Mouse (Mus musculus) midbrain, embryonic 12.5 days (tissue): ENCODE data around the gene Serpine2. TPM values are rescaled to one million over a fixed set of nuclear protein-coding genes. Genes with fewer than 3 reads are reported as not detected.

Experiments
- ATAC-seq: fragments of 200-750 bp; cut with Nextera tagmentation; 2 replicates; pipeline ENCODE4 v1.8.0; 2017; ENCODE audit warnings: low read depth, moderate TSS enrichment, moderate library complexity; ENCODE audit not compliant: low FRiP score
- H3K27ac ChIP-seq: fragments of 300-500 bp; sonication (generic); replicated peaks from 2 replicates; pipeline ENCODE4 v1.5.1; 2016; ENCODE audit warnings: mild to moderate bottlenecking
- H3K27me3 ChIP-seq: fragments of 300-500 bp; sonication (generic); 2 replicates; pipeline ENCODE4 v1.6.1; 2016; ENCODE audit warnings: mild to moderate bottlenecking
- H3K36me3 ChIP-seq: fragments of 300-500 bp; sonication (generic); 2 replicates; pipeline ENCODE4 v1.6.1; 2016
- H3K4me1 ChIP-seq: fragments of 300-500 bp; sonication (generic); 2 replicates; pipeline ENCODE4 v1.6.1; 2016
- H3K4me2 ChIP-seq: fragments of 300-500 bp; sonication (generic); replicated peaks from 2 replicates; pipeline ENCODE4 v1.6.1; 2016; ENCODE audit warnings: mild to moderate bottlenecking, moderate library complexity
- H3K4me3 ChIP-seq: fragments of 300-500 bp; sonication (generic); 2 replicates; pipeline ENCODE4 v1.5.1; 2016; ENCODE audit warnings: mild to moderate bottlenecking
- H3K9ac ChIP-seq: fragments of 300-500 bp; sonication (generic); replicated peaks from 2 replicates; pipeline ENCODE4 v1.6.1; 2016; ENCODE audit warnings: mild to moderate bottlenecking, moderate library complexity
- H3K9me3 ChIP-seq: fragments of 300-500 bp; sonication (generic); 2 replicates; pipeline ENCODE4 v1.6.1; 2016; ENCODE audit warnings: mild to moderate bottlenecking
- WGBS: fragments of 180-500 bp; shearing (Covaris S2); methylation state at CpG from one replicate; pipeline ENCODE4 v1.1.7; 2016; 5-methylcytosine and 5-hydroxymethylcytosine counted together
- polyA plus RNA-seq: library from polyadenylated mRNA; unstranded; fragments of >200 nt; fragmentation: Nextera tagmentation; extraction: Ambion mirVana; gene quantifications from 2 replicates; pipeline ENCODE4 v1.2.1, GENCODE M21; 2016

The Serpine2 gene
- polyA plus RNA-seq: 63.8 and 78.8 TPM in 2 replicates

DNA sequence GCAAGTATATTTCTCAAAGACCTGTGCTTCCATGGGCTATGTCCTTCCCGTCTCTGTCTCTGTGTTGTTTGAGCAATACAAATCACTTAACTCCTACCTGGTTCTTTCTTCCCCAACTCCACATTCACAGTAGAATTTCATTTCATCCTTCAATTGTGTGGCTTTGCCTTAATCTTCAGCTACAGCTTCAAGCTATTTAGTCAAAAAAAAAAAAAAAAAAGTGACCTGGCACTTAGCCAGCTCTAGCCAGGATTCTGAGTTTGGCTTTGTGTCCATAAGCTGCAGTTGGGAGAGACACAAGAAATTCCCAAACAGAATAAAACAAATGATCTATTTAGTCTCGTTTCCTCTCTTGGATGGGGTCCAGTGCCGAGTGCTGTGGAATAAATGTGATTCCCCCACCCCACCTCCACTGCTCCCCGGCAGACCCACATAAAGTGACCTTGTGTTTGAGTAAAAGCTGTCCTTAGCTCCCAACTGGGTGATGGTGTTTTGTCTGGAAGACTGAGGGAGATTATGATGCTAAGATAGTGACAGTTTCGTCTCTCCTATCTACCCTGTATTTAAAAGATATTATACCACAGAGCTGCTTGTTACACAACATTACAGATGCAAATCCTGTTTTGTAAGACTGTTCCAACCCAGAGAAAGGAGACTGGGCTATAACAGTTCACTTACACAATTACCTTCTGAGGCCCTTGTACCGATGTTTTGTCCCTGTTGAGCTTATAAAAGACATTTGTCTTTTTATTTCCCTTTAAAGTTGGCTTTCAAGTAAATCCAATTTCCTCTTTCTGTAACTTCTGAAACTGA is at the start of gene Serpine2:
Gene Serpine2, minus strand, starts transcription at position 51 of the 813 bp plus-strand sequence.
- 16% methylated on average over 6 of the region's 6 CpGs for WGBS
- H3K27me3 ChIP-seq: peaks cover 25% of the 10 kb centered on the region
- no peak within 1 kb of the TSS; the same call in 1 of the 2 replicates for H3K27ac ChIP-seq

DNA sequence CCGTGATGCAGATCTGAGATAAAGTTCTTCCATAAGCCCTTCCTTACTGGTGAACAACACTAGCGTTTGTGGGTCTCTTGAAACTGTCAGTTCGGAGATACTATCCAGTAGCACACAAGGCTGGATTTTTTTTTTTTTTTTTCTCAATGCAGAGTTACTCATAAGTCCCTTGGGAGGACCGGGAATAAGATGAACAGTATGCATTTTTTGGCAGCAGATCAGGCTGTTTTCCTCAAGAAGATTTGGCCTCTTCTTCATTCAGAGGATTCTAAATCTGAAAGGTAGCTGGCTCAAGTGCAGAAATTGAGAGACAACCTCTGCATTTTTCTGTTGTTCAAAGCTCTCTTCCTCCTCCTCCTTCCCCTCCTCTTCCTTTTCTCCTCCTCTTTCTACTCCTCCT is 46.8 kb upstream of the Serpine2 start:
- Histone ChIP-seq H3K4me2 (no peak overlapping the region), H3K4me1 (no peaks in the 10 kb centered on the region), H3K4me3 (no peak overlapping the region), H3K36me3 (no peaks in the 10 kb centered on the region), H3K27ac (no peak overlapping the region), H3K27me3 (no peaks in the 10 kb centered on the region), H3K9me3 (no peaks in the 10 kb centered on the region), H3K9ac (no peak overlapping the region)
- WGBS: 81% methylated on average over 4 of the region's 4 CpGs
- no peak for ATAC-seq

More for the DNA sequence above, at the start of gene Serpine2:
- Histone ChIP-seq H3K4me3 (no peak within 1 kb of the TSS), H3K36me3 (no peaks in the 10 kb centered on the region), H3K4me1 (peaks cover 34% of the 10 kb centered on the region), H3K9me3 (no peaks in the 10 kb centered on the region), H3K9ac (no peak within 1 kb of the TSS), H3K4me2 (peak within 1 kb of the TSS; percentile 2; the same call in 1 of the 2 replicates)
- ATAC-seq: peak; percentile 45

DNA sequence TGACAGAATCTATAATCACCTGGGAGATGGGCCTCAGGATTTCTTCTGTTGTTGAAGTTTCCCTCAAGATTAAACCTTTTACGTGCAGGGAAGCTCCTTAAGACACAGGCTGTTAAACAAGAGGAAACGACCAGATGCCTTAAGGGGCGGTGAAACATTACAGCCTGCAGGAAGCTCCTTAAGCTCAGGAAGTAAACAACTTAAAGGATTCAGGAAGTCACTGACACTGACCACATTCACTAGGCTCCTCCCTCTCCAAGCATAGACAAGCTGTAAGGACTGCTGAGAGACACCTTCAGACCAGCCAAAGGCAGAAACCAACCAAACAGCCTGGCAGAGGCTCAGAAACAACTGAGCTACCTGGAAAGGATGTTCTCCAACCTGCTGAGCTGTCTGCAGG is 44.3 kb upstream of the Serpine2 start:
- no peak for ATAC-seq
- no peaks in the 10 kb centered on the region for H3K4me1 ChIP-seq
- no peak overlapping the region for H3K4me3 ChIP-seq
- H3K27me3 ChIP-seq: no peaks in the 10 kb centered on the region
- H3K9me3 ChIP-seq: no peaks in the 10 kb centered on the region
- H3K27ac ChIP-seq: no peak overlapping the region
- H3K9ac ChIP-seq: no peak overlapping the region
- no peaks in the 10 kb centered on the region for H3K36me3 ChIP-seq
- 77% methylated on average over 3 of the region's 3 CpGs for WGBS
- no peak overlapping the region for H3K4me2 ChIP-seq

DNA sequence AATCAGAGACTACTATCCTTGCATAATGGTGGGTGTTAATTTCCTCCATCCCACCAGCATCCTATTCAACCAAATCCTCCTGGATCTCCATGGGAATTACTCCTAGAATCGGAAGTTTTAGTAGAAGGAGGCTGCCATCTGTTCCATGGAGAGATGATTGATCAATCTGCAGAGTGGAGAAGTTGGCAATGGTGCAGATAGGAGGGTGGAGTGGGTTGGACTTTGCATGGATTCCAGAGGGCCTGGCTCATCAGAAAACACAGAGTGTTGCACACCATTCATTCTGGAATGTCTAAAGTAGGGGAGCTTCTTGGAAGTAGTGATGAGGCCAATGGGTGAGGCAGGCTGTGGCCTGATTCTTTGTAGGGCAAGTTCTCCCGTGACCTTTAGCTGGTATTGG is 41.9 kb upstream of the Serpine2 start:
- Histone ChIP-seq H3K27me3 (no peaks in the 10 kb centered on the region), H3K4me1 (no peaks in the 10 kb centered on the region), H3K27ac (no peak overlapping the region), H3K4me2 (no peak overlapping the region), H3K36me3 (no peaks in the 10 kb centered on the region), H3K4me3 (no peak overlapping the region), H3K9me3 (no peaks in the 10 kb centered on the region), H3K9ac (no peak overlapping the region)
- no peak for ATAC-seq
- whole genome bisulfite sequencing: 86% methylated on average over 2 of the region's 2 CpGs

DNA sequence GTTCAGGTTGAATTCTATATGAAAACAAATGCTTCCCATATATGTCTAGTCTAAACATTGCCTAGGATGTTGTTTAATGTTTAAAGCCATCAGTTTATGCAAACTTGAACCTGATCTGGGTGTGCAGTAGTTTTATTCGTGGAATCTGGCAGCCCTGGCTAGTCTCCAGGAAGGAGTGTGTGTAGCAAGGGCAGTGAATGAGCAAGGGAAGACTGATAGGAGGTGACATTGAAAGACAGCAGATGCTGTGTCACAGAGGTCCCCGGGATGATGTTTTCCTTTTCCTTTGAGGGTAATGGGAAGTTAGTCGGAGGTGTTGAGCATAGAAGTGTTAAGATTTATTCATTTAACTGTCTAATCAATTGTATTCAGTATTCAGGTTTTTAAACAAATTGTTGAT is 21.7 kb upstream of the Serpine2 start:
- ATAC-seq: no peak
- H3K9ac ChIP-seq: no peak overlapping the region
- H3K9me3 ChIP-seq: no peaks in the 10 kb centered on the region
- H3K27me3 ChIP-seq: no peaks in the 10 kb centered on the region
- no peaks in the 10 kb centered on the region for H3K36me3 ChIP-seq
- no peaks in the 10 kb centered on the region for H3K4me1 ChIP-seq
- no peak overlapping the region for H3K4me2 ChIP-seq
- H3K4me3 ChIP-seq: no peak overlapping the region
- no peak overlapping the region for H3K27ac ChIP-seq
- WGBS: 78% methylated on average over 3 of the region's 3 CpGs

DNA sequence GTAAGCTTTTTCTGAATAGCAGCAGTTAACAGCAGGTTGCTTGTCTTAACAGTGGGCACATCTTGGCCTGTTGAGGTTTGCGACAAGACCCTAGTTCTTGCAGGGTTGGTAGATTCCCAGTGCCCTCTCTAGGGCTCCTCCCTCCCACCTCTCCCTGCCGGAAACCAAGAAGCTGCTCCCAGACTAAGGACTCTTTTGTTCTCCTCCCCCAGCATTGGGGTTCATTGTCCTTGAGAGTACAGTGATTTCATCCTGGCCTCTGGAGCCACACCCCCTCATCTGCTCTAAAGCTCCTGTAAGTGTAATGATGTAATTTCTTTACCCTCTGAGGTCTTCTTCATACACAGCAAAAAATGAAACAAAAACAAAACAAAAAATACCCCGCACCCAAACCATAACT is 13.8 kb upstream of the Serpine2 start:
- H3K4me2 ChIP-seq: no peak overlapping the region
- H3K27me3 ChIP-seq: no peaks in the 10 kb centered on the region
- WGBS: 52% methylated on average over 3 of the region's 3 CpGs
- H3K9me3 ChIP-seq: no peaks in the 10 kb centered on the region
- H3K27ac ChIP-seq: no peak overlapping the region
- no peaks in the 10 kb centered on the region for H3K36me3 ChIP-seq
- H3K4me3 ChIP-seq: no peak overlapping the region
- no peak overlapping the region for H3K9ac ChIP-seq
- H3K4me1 ChIP-seq: peaks cover 3% of the 10 kb centered on the region; the same call in 1 of the 2 replicates
- no peak for ATAC-seq

DNA sequence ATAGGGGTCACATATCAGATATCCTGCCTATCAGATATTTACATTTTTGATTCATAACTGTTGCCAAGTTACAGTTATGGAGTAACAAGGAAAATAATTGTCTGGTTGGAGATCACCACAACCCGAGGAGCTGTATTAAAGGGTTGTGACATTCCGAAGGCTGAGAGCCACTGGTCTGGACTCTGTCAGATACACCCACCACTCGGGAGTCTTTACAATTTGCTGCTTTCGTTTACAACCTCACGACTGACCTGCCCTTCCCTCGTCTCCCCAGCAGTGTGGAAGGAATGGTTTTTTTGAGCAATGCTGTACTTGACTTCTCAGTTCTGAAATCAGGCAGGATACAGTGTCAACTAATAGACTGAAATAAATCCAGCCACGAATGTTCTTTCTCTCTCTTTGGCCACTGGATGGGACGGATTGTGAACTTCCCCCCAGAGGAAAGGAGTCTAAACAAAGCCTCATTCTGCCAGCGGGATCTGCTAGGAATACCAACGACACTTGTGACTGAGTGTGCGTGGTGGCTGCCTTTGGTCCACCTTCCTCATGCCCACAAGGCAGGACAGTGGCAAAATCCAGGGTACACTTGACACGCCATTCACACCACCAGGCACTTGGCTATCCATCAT is 455 bp downstream of the Serpine2 start:
- Histone ChIP-seq H3K27ac (no peak overlapping the region), H3K4me2 (0 out of 2 replicates have a peak overlapping the region, but pooled peaks have one; percentile 2), H3K9ac (no peak overlapping the region), H3K27me3 (peaks cover 25% of the 10 kb centered on the region), H3K36me3 (no peaks in the 10 kb centered on the region), H3K9me3 (no peaks in the 10 kb centered on the region), H3K4me3 (no peak overlapping the region), H3K4me1 (peaks cover 34% of the 10 kb centered on the region)
- no peak for ATAC-seq
- WGBS: 36% methylated on average over 12 of the region's 12 CpGs

DNA sequence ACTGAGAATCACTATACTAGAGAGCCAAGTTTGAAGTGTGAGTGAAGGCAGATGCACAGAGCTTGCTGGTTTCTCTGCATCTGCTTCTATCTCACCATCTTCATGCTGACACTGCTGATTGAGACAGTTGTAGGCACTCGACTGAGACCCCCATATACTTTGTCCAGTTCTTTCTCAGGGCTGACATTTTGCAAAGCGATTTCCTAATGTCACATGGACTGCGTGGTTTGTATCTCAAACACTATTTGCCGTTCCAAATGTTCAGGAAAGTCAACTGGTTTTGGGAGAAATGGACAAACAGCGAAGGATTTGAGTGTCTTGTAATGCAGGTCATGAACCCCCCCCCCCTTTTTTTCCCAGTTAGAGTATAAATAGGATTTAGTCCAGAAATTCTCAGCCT is 1.0 kb downstream of the Serpine2 start:
- no peak overlapping the region for H3K9ac ChIP-seq
- H3K4me1 ChIP-seq: peaks cover 34% of the 10 kb centered on the region
- 75% methylated on average over 5 of the region's 5 CpGs for WGBS
- peaks cover 25% of the 10 kb centered on the region for H3K27me3 ChIP-seq
- no peaks in the 10 kb centered on the region for H3K9me3 ChIP-seq
- H3K4me3 ChIP-seq: no peak overlapping the region
- H3K27ac ChIP-seq: no peak overlapping the region
- ATAC-seq: no peak
- no peak overlapping the region for H3K4me2 ChIP-seq
- no peaks in the 10 kb centered on the region for H3K36me3 ChIP-seq

DNA sequence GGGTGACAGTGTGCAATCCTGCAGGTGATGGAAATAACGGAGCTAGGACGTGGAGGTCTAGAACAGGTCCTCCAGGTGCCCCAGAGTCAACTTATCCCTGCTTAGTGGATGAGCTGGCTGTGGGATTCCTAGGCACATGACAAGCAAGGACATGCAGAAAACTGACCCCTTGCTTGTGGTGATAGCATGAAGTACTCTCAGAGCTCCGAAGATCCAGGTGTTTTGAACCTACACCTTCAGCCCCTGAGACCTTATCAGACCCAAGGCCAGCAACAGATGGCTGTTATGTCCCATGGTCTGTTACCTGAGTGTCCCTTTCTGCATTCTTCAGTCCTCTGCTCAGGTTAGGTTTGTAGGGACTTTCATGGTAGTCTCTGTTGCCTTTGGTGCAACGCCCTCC is 2.0 kb downstream of the Serpine2 start:
- ATAC-seq: no peak; the same call in 1 of the 2 replicates
- no peak overlapping the region for H3K27ac ChIP-seq

DNA sequence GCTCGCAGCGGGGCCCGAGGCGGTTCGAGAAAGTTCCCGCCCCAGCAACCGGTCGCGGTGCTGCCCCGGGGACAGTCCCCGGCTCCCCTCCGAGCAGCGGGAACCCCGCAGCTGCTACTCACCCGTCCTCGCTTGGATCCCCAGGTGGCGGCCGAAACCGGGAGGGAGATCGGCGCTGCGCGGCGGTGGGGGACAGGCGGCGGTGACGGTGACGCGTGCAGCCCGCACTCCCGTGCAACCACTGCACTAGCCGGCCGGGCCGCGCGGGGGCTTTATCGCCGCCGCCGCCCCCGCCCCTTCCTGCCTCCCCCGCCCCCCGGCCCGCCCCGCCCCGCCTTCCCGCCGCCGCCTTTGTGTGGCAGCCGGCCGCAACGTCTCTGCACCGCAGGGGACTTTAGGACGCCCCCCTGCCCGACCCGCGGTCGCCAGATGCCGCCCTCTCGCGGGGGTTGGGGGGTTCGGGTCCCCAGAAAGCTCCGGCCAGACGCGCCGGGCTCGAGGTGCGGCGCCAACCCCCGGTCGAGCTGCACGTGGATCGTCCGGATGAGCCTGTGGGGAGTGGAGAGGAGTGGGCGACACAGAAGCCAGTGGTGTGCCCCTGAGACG is 2.5 kb downstream of the Serpine2 start:
- Histone ChIP-seq H3K4me3 (peak overlapping the region; percentile 65), H3K9ac (peak overlapping the region; percentile 75), H3K9me3 (no peaks in the 10 kb centered on the region), H3K27me3 (peaks cover 25% of the 10 kb centered on the region), H3K4me1 (peaks cover 34% of the 10 kb centered on the region), H3K4me2 (peak overlapping the region; percentile 95), H3K36me3 (no peaks in the 10 kb centered on the region), H3K27ac (no peak overlapping the region)
- ATAC-seq: peak; percentile 72
- under 1% methylated on average over 65 of the region's 76 CpGs for WGBS

More for the DNA sequence above, 2.0 kb downstream of the Serpine2 start:
- Histone ChIP-seq H3K9me3 (no peaks in the 10 kb centered on the region), H3K4me1 (peaks cover 34% of the 10 kb centered on the region), H3K27me3 (peaks cover 25% of the 10 kb centered on the region), H3K4me3 (peak overlapping the region; percentile 65), H3K4me2 (peak overlapping the region; percentile 95), H3K36me3 (no peaks in the 10 kb centered on the region), H3K9ac (peak overlapping the region; percentile 75)
- 26% methylated on average over 4 of the region's 4 CpGs for WGBS

DNA sequence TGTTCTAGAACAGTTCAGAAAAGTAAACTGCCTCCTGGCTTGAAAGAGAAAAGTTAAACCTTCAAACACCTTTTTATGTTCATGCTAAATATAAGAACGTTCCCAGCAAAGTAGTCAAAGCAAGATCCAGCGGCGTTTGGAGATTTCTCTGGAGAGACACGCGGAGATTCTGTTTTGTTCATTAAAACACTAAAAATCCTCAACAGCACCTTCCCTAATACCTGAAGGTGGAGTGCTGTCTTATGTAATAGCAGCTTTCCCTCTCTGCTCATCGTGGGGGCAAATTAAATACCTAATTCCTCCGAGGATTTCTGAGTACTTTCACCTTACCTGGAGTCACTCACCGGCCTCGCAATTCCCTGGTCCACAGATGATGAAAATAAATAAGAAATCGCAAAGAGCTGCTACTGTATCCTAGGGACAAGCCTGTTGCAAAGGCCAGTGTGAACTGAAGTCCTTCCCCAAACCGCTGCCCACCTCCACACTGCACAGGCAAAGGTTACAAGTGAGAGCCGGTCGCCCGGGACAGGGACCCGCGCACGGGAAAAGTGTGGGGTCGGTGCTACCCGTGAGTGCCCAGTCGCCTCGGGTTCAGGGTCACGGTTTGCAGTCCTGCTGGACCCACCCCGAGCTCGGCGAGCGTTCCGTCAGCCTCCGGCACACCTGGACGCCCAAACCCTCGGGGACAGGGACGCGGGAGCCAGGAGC is 3.1 kb downstream of the Serpine2 start:
- peak; percentile 24; the same call in 1 of the 2 replicates for ATAC-seq

More for the DNA sequence above, 3.1 kb downstream of the Serpine2 start:
- Histone ChIP-seq H3K27ac (no peak overlapping the region), H3K36me3 (no peaks in the 10 kb centered on the region), H3K4me2 (peak overlapping the region; percentile 95), H3K27me3 (peaks cover 25% of the 10 kb centered on the region), H3K9me3 (no peaks in the 10 kb centered on the region), H3K9ac (peak overlapping the region; percentile 75), H3K4me1 (peaks cover 34% of the 10 kb centered on the region), H3K4me3 (peak overlapping the region; percentile 65)
- 3% methylated on average over 32 of the region's 32 CpGs for WGBS
